Mouse (Mus musculus): Measurements from ENCODE around the gene Abhd14b.

GRCm38 (mm10) chr9:106465571-106466200 is 18.4 kb downstream of the Abhd14b start, which contains the start of gene Gpr62:
- no peak; the same call in 1 of the 2 replicates for TF ChIP-seq POLR2A (IDR thresholded peaks at IDR 0.05; ENCODE audit: control insufficient read depth, low read depth, low read length)
- TF ChIP-seq CTCF (IDR thresholded peaks at IDR 0.05; ENCODE audit: control insufficient read depth, insufficient read depth, insufficient replicate concordance, low read depth, low read length), result no peak

Measured in testis, adult 2 months (tissue).